ENCODE assay signal across 9 mouse cellular contexts in genomic region chr7:75752442-75753191, GRCm38 (mm10).
DNase-seq lines count a peak whose midpoint lies in the region; ATAC-seq and TF ChIP-seq lines count a peak whose summit lies in the region.
"Had no signal": no experiment of that assay in that cellular context is flagged by ENCODE, and none has a peak within 500 bp of the region (broad histone marks: within the 10 kb centered on the region; RNA-seq: fewer than 3 reads in every experiment).

No protein-coding gene starts in this region.

- intact Hi-C loops in heart, postnatal 36 days (cut with DNase I): no loop called here

- no peaks in the 10 kb centered on the region for H3K27me3 ChIP-seq in heart, embryonic 10.5 days (ENCODE audit: insufficient read depth, poor library complexity, severe bottlenecking)
- H3K27me3 ChIP-seq in G1E (ENCODE audit: insufficient read depth, low read length): no peaks in the 10 kb centered on the region
- H3K27me3 ChIP-seq in hindbrain, embryonic 14.5 days (ENCODE audit: control insufficient read depth, insufficient read depth, low read length): no peaks in the 10 kb centered on the region
- H3K27me3 ChIP-seq in lung, embryonic 16.5 days (ENCODE audit: control insufficient read depth, insufficient read depth, low read depth, low read length): no peaks in the 10 kb centered on the region
- H3K27me3 ChIP-seq: embryonic facial prominence, embryonic 15.5 days had no signal

- no peaks in the 10 kb centered on the region for H3K9me3 ChIP-seq in heart, embryonic 10.5 days
- no peaks in the 10 kb centered on the region for H3K9me3 ChIP-seq in G1E (replicated peaks)
- H3K9me3 ChIP-seq in hindbrain, embryonic 14.5 days (ENCODE audit: control insufficient read depth, low read length): no peaks in the 10 kb centered on the region
- H3K9me3 ChIP-seq in lung, embryonic 16.5 days (ENCODE audit: control insufficient read depth, low read length): no peaks in the 10 kb centered on the region
- H3K9me3 ChIP-seq: embryonic facial prominence, embryonic 15.5 days had no signal

- WGBS in heart, embryonic 10.5 days: 59% methylated on average over 22 of the region's 22 CpGs
- 41% methylated on average over 22 of the region's 22 CpGs for WGBS in hindbrain, embryonic 14.5 days
- WGBS in lung, embryonic 16.5 days: 54% methylated on average over 22 of the region's 22 CpGs

- H3K27ac ChIP-seq in heart, embryonic 10.5 days: no peak overlapping the region
- no peak overlapping the region for H3K27ac ChIP-seq in hindbrain, embryonic 14.5 days
- H3K27ac ChIP-seq in lung, embryonic 16.5 days (ENCODE audit: low read length): no peak overlapping the region
- H3K27ac ChIP-seq: embryonic facial prominence, embryonic 15.5 days had no signal

- DNase-seq in heart, embryonic 10.5 days (ENCODE audit: low spot score): peak; percentile 82
- no peak for DNase-seq in heart, postnatal 36 days
- peak; percentile 45 for DNase-seq in G1E (ENCODE audit: low spot score)
- no peak for DNase-seq in hindbrain, embryonic 14.5 days (ENCODE audit: low spot score)
- no peak for DNase-seq in cerebellum, postnatal 14 days
- no peak for DNase-seq in spleen, postnatal 10 days (ENCODE audit: low spot score in 2 of 2)
- DNase-seq in spleen, postnatal 14 days (ENCODE audit: low spot score in 2 of 2): no peak

- TF ChIP-seq CTCF in G1E (IDR thresholded peaks at IDR 0.05; ENCODE audit: low read depth, low read length): no peak

- no peak overlapping the region for H3K4me3 ChIP-seq in heart, embryonic 10.5 days
- no peak overlapping the region; the same call in 1 of the 2 replicates for H3K4me3 ChIP-seq in G1E (ENCODE audit: low read depth, low read length)
- H3K4me3 ChIP-seq in hindbrain, embryonic 14.5 days (replicated peaks; ENCODE audit: low read length): no peak overlapping the region
- H3K4me3 ChIP-seq in lung, embryonic 16.5 days (ENCODE audit: low read length): no peak overlapping the region
- H3K4me3 ChIP-seq: embryonic facial prominence, embryonic 15.5 days had no signal

- H3K36me3 ChIP-seq in heart, embryonic 10.5 days: peaks cover 81% of the 10 kb centered on the region
- H3K36me3 ChIP-seq in G1E (replicated peaks): peaks cover 74% of the 10 kb centered on the region
- H3K36me3 ChIP-seq in hindbrain, embryonic 14.5 days (replicated peaks; ENCODE audit: control insufficient read depth, insufficient read depth): peaks cover 29% of the 10 kb centered on the region
- H3K36me3 ChIP-seq in lung, embryonic 16.5 days (ENCODE audit: control insufficient read depth, insufficient read depth, low read length): peaks cover 41% of the 10 kb centered on the region

- H3K4me2 ChIP-seq in hindbrain, embryonic 14.5 days (replicated peaks): peak overlapping the region; percentile 19; the same call in 1 of the 2 replicates
- H3K4me2 ChIP-seq in lung, embryonic 16.5 days (ENCODE audit: low read depth, low read length): no peak overlapping the region
- H3K4me2 ChIP-seq: embryonic facial prominence, embryonic 15.5 days had no signal

- no peak overlapping the region for H3K9ac ChIP-seq in hindbrain, embryonic 14.5 days
- no peak overlapping the region for H3K9ac ChIP-seq in lung, embryonic 16.5 days (ENCODE audit: low read length)
- H3K9ac ChIP-seq: embryonic facial prominence, embryonic 15.5 days had no signal

- ATAC-seq in G1E (ENCODE audit: extremely low read depth, insufficient number of reproducible peaks, low FRiP score, poor library complexity, severe bottlenecking): no peak
- ATAC-seq in hindbrain, embryonic 14.5 days (ENCODE audit: low FRiP score): no peak
- 0 out of 2 replicates have a peak, but pooled peaks have one; percentile 29 for ATAC-seq in lung, embryonic 16.5 days (ENCODE audit: low read depth)

- peaks cover 44% of the 10 kb centered on the region for H3K4me1 ChIP-seq in heart, embryonic 10.5 days
- H3K4me1 ChIP-seq in G1E (ENCODE audit: insufficient read depth, low read depth, low read length): peaks cover 71% of the 10 kb centered on the region
- H3K4me1 ChIP-seq in hindbrain, embryonic 14.5 days (replicated peaks; ENCODE audit: control insufficient read depth, insufficient read depth, low read length): peaks cover 17% of the 10 kb centered on the region
- no peaks in the 10 kb centered on the region for H3K4me1 ChIP-seq in lung, embryonic 16.5 days (replicated peaks; ENCODE audit: control insufficient read depth, insufficient read depth, low read length)

Comparison
In these comparisons a context has a peak if more than half of its experiments do, and no peak if none do; other contexts are left out.
1. DNase-seq: peak in heart, embryonic 10.5 days (single experiment) and G1E (single experiment); none in heart, postnatal 36 days (0 of 2), hindbrain, embryonic 14.5 days (single experiment), cerebellum, postnatal 14 days (0 of 2), spleen, postnatal 10 days (0 of 2) and spleen, postnatal 14 days (0 of 2).